Mouse (Mus musculus): ENCODE data around the gene Rock2.

DNA sequence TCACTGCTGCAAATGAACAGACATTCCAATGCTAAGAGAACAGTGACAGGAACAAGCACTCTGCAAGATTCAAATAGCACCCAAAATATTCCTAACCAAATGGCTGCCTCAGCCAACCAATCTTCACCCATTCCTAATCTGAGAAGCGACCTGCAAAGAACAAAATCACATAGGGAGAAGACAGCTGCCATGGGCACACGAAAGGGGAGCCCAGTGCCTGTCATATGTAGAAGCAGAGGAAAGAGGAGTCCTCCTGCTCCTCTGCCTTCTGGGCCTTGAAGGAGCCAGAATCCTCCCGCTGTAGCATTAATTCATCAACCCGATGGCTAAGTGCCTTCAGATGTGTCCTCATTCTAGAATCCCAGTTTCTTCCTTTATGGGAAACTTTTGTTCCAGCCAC, 10.2 kb upstream of the Rock2 start:
- TF ChIP-seq CTCF (IDR thresholded peaks at IDR 0.05), result no peak
- no peak for TF ChIP-seq EP300 (IDR thresholded peaks at IDR 0.05; ENCODE audit: insufficient read depth, low read depth, low read length)
- TF ChIP-seq POLR2A (IDR thresholded peaks at IDR 0.05; ENCODE audit: insufficient read depth, low read depth, low read length), result no peak
